Mouse (Mus musculus) spleen, adult 2 months (tissue): ENCODE measurements around the gene Hjurp. TPM values are rescaled to one million over a fixed set of nuclear protein-coding genes. Genes with fewer than 3 reads are reported as not detected.
A peak's percentile ranks its signal among the peaks of the same experiment; 100 is the strongest.

Experiments used
- DNase-seq, 2 experiments: peaks; one replicate each; pipeline versions ENCODE4 v3.0.0 to v3.0.0-alpha.2; 2012 to 2021; ENCODE audit warnings: low spot score in 2 of 2, low read depth in 1 of 2
- H3K27ac ChIP-seq: fragments of 200-500 bp; 2 replicates; pipeline ENCODE4 v1.5.1; 2012; ENCODE audit warnings: low read length, inconsistent platforms; ENCODE audit not compliant: insufficient read depth
- H3K27me3 ChIP-seq: fragments of 200-500 bp; 2 replicates; pipeline ENCODE4 v1.6.1; 2012; ENCODE audit warnings: mild to moderate bottlenecking, moderate library complexity, low read length, inconsistent platforms; ENCODE audit not compliant: control insufficient read depth, insufficient read depth
- H3K36me3 ChIP-seq: fragments of 200-500 bp; 2 replicates; pipeline ENCODE4 v1.6.1; 2012; ENCODE audit warnings: mild to moderate bottlenecking, low read length, inconsistent platforms; ENCODE audit not compliant: control insufficient read depth, insufficient read depth
- H3K4me1 ChIP-seq: fragments of 200-500 bp; 2 replicates; pipeline ENCODE4 v1.6.1; 2011; ENCODE audit warnings: inconsistent platforms; ENCODE audit not compliant: control insufficient read depth, insufficient read depth, insufficient read length
- H3K4me3 ChIP-seq: fragments of 200-500 bp; 2 replicates; pipeline ENCODE4 v1.5.1; 2011; ENCODE audit warnings: mild to moderate bottlenecking, inconsistent platforms; ENCODE audit not compliant: insufficient read depth, insufficient read length; ENCODE audit errors: extremely low read depth
- CTCF ChIP-seq: fragments of 200-500 bp; IDR thresholded peaks from 2 replicates; pipeline ENCODE4 v1.5.1; 2011; ENCODE audit warnings: mild to moderate bottlenecking, inconsistent platforms; ENCODE audit not compliant: insufficient read depth, insufficient read length, insufficient replicate concordance; ENCODE audit errors: extremely low read depth
- POLR2A ChIP-seq: fragments of 200-500 bp; IDR thresholded peaks from 2 replicates; pipeline ENCODE4 v1.6.1; 2011; ENCODE audit warnings: low read depth, low read length, inconsistent platforms
- WGBS: fragments of 180-500 bp; shearing (Covaris S2); methylation state at CpG from one replicate; pipeline ENCODE4 v1.1.7; 2018; 5-methylcytosine and 5-hydroxymethylcytosine counted together
- polyA plus RNA-seq: library from polyadenylated mRNA; depleted of rRNA; stranded (reverse); fragments of >200 nt; gene quantifications from 2 replicates; pipeline ENCODE4 v1.2.3, GENCODE M21; 2012

Gene Hjurp
- polyA plus RNA-seq, 1 experiment = 47.2 TPM

DNA sequence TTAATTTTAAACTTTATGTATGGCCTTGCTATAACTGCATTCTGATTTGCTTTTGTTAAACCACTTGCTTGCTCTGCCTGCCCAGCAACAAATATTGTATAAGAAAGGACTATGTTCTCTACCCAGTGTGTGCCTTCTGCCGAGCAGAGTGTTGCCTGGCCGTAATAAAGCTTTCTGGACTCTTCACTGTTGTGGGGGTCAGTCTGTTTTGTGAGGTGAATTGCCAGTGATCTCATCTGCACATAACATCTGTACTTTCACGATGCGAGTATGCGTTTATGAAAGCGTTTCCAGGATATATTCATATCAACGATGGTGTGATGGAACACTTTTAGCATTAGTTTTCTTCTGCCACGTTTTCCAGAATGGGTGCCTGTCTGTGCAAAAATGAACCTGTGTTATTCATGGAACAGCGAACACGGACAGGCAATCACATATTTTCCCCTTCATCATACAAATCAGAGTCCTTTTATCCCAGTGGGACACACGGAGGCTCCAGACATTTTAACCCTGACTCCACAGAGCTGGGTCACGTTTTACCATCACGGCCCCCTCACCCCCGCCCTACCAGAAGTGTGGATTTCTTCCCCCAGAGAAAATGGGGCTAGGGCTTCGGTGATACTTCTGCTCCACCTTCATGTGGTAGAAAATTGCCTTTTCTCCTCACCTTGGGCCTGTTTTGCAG is 2.7 kb upstream of the Hjurp start:
- H3K36me3 ChIP-seq = no peaks in the 10 kb centered on the region
- H3K4me3 ChIP-seq = no peak overlapping the region
- TF ChIP-seq POLR2A (no peak), CTCF (no peak)
- peak in 1 of 2 experiments; percentile 11 for DNase-seq
- H3K4me1 ChIP-seq = peaks cover 11% of the 10 kb centered on the region; the same call in 1 of the 2 replicates
- H3K27me3 ChIP-seq = no peaks in the 10 kb centered on the region
- H3K27ac ChIP-seq = no peak overlapping the region
- 81% methylated on average over 15 of the region's 15 CpGs for WGBS

DNA sequence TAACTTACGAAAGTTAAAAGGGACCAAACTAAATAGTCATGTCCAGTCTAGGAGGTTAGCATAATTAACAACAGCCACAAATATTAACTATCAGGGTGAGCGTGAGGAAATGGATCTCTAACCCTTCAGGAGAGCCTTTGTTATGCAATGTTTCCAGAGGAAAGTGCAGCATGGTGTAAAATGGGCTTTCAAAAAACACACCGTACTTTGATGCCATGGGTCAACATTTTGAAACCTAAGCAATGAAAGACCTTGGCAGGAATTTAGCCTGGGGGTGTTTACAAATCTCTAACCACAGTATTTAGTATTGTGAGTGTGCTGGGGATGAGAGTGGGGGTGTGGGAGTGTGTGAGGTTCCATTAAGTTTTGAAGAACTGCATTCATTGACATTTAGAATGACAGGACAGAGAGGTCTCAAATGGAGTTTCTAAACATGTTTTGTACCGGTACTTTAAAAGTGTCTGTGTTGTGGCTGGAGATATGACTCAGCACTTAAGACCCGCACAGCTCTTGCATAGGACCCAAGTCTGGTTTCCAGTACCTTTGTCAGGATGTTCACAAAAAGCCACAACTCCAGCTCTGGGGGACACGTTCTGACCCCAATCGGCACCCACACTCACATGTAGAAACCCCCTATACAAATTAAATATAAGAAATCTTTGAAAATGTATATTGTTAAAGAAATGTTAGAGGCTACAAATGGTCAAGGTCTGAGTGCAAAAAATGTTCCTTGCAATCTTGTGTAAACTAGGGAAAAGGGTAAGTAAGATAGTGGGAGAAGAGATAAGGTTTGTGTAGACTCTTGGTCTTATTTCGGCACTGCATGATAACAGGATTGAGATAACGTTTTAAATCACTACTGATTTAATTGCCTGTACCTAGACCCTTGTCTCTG is 1.9 kb upstream of the Hjurp start:
- Histone ChIP-seq H3K27me3 (no peaks in the 10 kb centered on the region), H3K4me1 (peaks cover 11% of the 10 kb centered on the region; the same call in 1 of the 2 replicates), H3K4me3 (no peak overlapping the region), H3K36me3 (peaks cover 3% of the 10 kb centered on the region; the same call in 1 of the 2 replicates), H3K27ac (no peak overlapping the region)
- TF ChIP-seq POLR2A (no peak), CTCF (no peak)
- DNase-seq = peak in 1 of 2 experiments; percentile 5
- 55% methylated on average over 9 of the region's 9 CpGs for WGBS

DNA sequence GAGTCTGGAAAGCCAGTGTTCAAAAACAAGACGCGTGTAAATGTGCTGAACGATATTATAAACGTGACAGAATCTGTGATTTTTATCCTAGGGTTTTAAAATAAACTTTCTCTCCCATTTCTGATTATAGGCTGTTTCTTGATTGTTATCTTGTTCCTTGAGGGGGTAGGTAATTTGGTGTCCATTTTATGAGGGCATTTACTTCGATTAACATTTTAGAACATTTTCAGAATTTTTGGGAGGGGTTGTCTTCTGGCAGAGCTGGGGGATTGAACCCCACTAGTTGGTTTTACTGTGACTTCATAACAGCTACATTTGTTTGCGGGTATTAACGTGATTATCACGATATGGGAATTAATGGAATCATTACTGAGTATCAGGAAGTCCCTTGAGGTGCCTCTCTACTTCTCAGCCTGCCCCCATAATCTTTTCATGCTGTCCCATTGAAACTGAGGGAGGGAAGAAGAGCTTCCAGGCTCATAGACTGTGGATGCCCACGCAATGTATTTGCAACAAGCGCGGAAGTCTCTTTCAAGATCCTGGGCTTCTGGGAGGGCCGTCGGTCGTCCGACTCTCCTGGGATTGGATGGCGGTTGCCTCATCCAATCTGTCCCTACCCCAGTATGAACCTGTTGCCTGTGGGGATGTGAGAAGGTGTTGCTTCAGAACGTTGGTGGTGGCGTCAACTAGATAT is 532 bp upstream of the Hjurp start:
- 64% methylated on average over 18 of the region's 18 CpGs for WGBS
- TF ChIP-seq CTCF = no peak
- TF ChIP-seq POLR2A = no peak

DNA sequence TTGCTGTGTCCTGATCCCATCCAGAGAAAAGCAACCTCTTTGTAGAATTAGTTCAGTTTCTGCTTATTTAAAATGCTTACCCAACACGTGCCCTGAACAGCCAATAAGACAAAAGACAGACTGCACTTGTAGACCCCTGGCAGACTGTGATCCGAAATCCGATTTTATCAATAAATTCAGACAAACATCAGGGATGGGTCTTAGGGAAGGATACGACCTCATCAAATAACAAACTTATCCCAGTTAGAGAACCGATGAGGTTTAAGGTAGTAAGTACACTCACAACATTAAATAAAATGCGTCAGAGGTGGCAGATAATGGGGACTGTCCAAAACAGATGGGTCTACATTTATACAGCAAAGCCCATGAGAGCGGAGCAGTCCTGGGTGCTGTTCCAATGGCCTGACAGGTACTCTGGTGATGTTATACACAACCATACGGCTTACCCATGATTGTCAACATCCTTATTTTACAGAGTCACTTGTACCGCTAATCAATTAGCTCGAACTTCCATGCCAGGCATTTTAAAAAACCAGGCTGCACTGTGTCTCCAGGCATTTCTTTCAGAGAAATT is 822 bp downstream of the Hjurp start:
- TF ChIP-seq POLR2A = no peak
- TF ChIP-seq CTCF = no peak
- Histone ChIP-seq H3K36me3 (peaks cover 9% of the 10 kb centered on the region; the same call in 1 of the 2 replicates), H3K27ac (peak overlapping the region; percentile 38; the same call in 1 of the 2 replicates), H3K4me3 (peak overlapping the region; percentile 57), H3K27me3 (no peaks in the 10 kb centered on the region), H3K4me1 (peaks cover 7% of the 10 kb centered on the region; the same call in 1 of the 2 replicates)
- peak in 1 of 2 experiments; percentile 13 for DNase-seq
- WGBS = 16% methylated on average over 10 of the region's 10 CpGs

More for the DNA sequence above, 532 bp upstream of the Hjurp start:
- peaks cover 7% of the 10 kb centered on the region; the same call in 1 of the 2 replicates for H3K4me1 ChIP-seq
- H3K27me3 ChIP-seq = no peaks in the 10 kb centered on the region
- peak overlapping the region; percentile 57 for H3K4me3 ChIP-seq
- H3K36me3 ChIP-seq = peaks cover 8% of the 10 kb centered on the region; the same call in 1 of the 2 replicates
- no peak overlapping the region for H3K27ac ChIP-seq
- no peak for DNase-seq

DNA sequence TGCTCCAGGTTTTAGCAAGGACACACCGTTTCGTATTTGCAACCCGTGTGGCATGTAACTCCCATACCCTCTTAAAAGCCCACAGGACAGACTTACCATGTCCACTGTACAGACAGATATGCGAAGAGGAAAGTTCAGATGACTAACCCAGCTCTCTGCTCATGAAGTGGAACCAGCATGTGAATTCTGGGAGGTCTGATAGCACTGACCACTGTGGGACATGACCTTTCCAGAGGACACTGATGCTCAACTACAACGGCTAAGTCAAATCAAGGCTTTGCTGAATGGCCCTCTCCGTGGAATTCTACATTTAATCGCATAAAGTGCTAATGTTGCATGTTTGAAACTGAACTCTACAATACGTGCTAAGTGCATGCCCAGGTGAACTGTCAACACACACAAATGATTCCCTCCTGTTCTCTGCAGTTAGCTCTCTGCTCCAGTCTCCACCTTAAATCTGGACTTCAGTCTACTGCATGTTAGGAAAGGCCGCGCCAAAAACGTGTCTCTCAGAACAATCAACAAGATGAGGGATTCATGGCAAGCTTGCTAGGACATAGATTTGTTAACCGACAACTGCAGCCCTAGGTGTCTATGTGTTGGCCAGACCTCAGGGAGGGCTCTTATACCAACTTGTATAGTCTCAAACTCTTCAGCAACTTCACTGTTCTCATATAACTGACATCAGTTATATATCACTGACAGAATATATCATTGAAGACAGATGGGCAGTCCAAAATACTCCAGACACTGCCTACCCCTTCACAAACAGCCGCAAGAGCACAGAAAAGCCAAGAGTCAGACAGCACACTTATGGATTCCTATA is 1.5 kb downstream of the Hjurp start:
- no peak for DNase-seq
- Histone ChIP-seq H3K4me3 (no peak overlapping the region), H3K27me3 (no peaks in the 10 kb centered on the region), H3K4me1 (peaks cover 7% of the 10 kb centered on the region; the same call in 1 of the 2 replicates), H3K36me3 (peaks cover 9% of the 10 kb centered on the region; the same call in 1 of the 2 replicates), H3K27ac (no peak overlapping the region)
- no peak for TF ChIP-seq POLR2A
- no peak for TF ChIP-seq CTCF
- 67% methylated on average over 13 of the region's 13 CpGs for WGBS
